ENCODE assay signal across 28 mouse cellular contexts in genomic region chr13:42954116-42954515, GRCm38 (mm10).
"Had no signal": no experiment of that assay in that cellular context is flagged by ENCODE, and none has a peak within 500 bp of the region (broad histone marks: within the 10 kb centered on the region; RNA-seq: fewer than 3 reads in every experiment).

No protein-coding gene starts in this region.

- H3K9ac ChIP-seq: embryonic facial prominence, embryonic 12.5 days; embryonic facial prominence, embryonic 13.5 days; embryonic facial prominence, embryonic 15.5 days; forebrain, embryonic 12.5 days; forebrain, embryonic 13.5 days; forebrain, embryonic 15.5 days; forebrain, postnatal 0 days had no signal

- H3K27ac ChIP-seq: embryonic facial prominence, embryonic 10.5 days; embryonic facial prominence, embryonic 12.5 days; embryonic facial prominence, embryonic 13.5 days; embryonic facial prominence, embryonic 15.5 days; forebrain, embryonic 10.5 days; forebrain, embryonic 12.5 days; forebrain, embryonic 13.5 days; forebrain, embryonic 15.5 days; gastrocnemius, adult 2 months; heart, adult 2 months had no signal

- H3K9me3 ChIP-seq: embryonic facial prominence, embryonic 10.5 days; embryonic facial prominence, embryonic 12.5 days; embryonic facial prominence, embryonic 13.5 days; embryonic facial prominence, embryonic 15.5 days; forebrain, embryonic 10.5 days; forebrain, embryonic 12.5 days; forebrain, embryonic 15.5 days had no signal

- ATAC-seq: forebrain, embryonic 13.5 days; forebrain, embryonic 14.5 days; forebrain, embryonic 15.5 days; forebrain, embryonic 16.5 days; forebrain, postnatal 0 days had no signal

- DNase-seq: cerebellum, adult 2 months; cerebellum, adult 8-10 months; cerebellum, adult 9-10 months; cerebellum, adult 9-11 months; cerebellum, postnatal 10 days; cerebellum, postnatal 14 days; cerebellum, postnatal 25 days; cerebellum, postnatal 36 days; embryo, embryonic 11 days; forebrain, postnatal 0 days; gastrocnemius, adult 2 months; gastrocnemius, postnatal 10 days; gastrocnemius, postnatal 14 days; gastrocnemius, postnatal 25 days; gastrocnemius, postnatal 36 days; heart, adult 18-20 months; heart, adult 2 months had no signal

- H3K4me3 ChIP-seq: embryonic facial prominence, embryonic 10.5 days; embryonic facial prominence, embryonic 12.5 days; embryonic facial prominence, embryonic 13.5 days; embryonic facial prominence, embryonic 15.5 days; erythroblast, embryonic 14.5 days; forebrain, embryonic 10.5 days; forebrain, embryonic 12.5 days; forebrain, embryonic 13.5 days; forebrain, embryonic 15.5 days; gastrocnemius, adult 2 months; heart, adult 2 months had no signal

- H3K4me1 ChIP-seq: embryonic facial prominence, embryonic 10.5 days; embryonic facial prominence, embryonic 12.5 days; forebrain, embryonic 12.5 days had no signal

- H3K36me3 ChIP-seq: embryonic facial prominence, embryonic 10.5 days; embryonic facial prominence, embryonic 12.5 days; embryonic facial prominence, embryonic 13.5 days; embryonic facial prominence, embryonic 15.5 days; forebrain, embryonic 10.5 days; forebrain, embryonic 12.5 days had no signal

- H3K27me3 ChIP-seq: embryonic facial prominence, embryonic 12.5 days; embryonic facial prominence, embryonic 13.5 days; embryonic facial prominence, embryonic 15.5 days; forebrain, embryonic 12.5 days; forebrain, embryonic 13.5 days; forebrain, embryonic 15.5 days had no signal

- H3K4me2 ChIP-seq: embryonic facial prominence, embryonic 12.5 days; embryonic facial prominence, embryonic 13.5 days; embryonic facial prominence, embryonic 15.5 days; forebrain, embryonic 12.5 days; forebrain, embryonic 13.5 days; forebrain, embryonic 15.5 days had no signal
